Mouse (Mus musculus): Measurements from ENCODE around the gene Meis2. TPM values are rescaled to one million over a fixed set of nuclear protein-coding genes. Genes with fewer than 3 reads are reported as not detected.

Meis2 gene
- polyA plus RNA-seq, 1 experiment from 2014 or later, result 65.7 TPM

GRCm38 (mm10) chr2:115914539-115914938 is 151.1 kb downstream of the Meis2 start:
- WGBS, result 79% methylated on average over 4 of the region's 4 CpGs
- Histone ChIP-seq H3K36me3 (peaks cover 36% of the 10 kb centered on the region), H3K4me3 (no peak overlapping the region), H3K27ac (no peak overlapping the region), H3K27me3 (ENCODE audit: low read depth, poor library complexity, severe bottlenecking) (no peaks in the 10 kb centered on the region), H3K4me1 (peaks cover 12% of the 10 kb centered on the region; the same call in 1 of the 2 replicates), H3K9me3 (replicated peaks) (no peaks in the 10 kb centered on the region)
- no peak for DNase-seq (ENCODE audit: low spot score)

GRCm38 (mm10) chr2:115912948-115913529 is 152.6 kb downstream of the Meis2 start:
- H3K27ac ChIP-seq, result no peak overlapping the region
- 81% methylated on average over 7 of the region's 7 CpGs for WGBS
- H3K27me3 ChIP-seq (ENCODE audit: low read depth, poor library complexity, severe bottlenecking), result no peaks in the 10 kb centered on the region
- peaks cover 12% of the 10 kb centered on the region; the same call in 1 of the 2 replicates for H3K4me1 ChIP-seq
- no peak for DNase-seq (ENCODE audit: low spot score)
- no peaks in the 10 kb centered on the region for H3K9me3 ChIP-seq (replicated peaks)
- H3K36me3 ChIP-seq, result peaks cover 21% of the 10 kb centered on the region
- H3K4me3 ChIP-seq, result no peak overlapping the region

- Histone ChIP-seq H3K4me1 (peaks cover 12% of the 10 kb centered on the region; the same call in 1 of the 2 replicates), H3K27ac (no peak overlapping the region), H3K36me3 (peaks cover 13% of the 10 kb centered on the region; the same call in 1 of the 2 replicates), H3K27me3 (ENCODE audit: low read depth, poor library complexity, severe bottlenecking) (no peaks in the 10 kb centered on the region), H3K4me3 (no peak overlapping the region), H3K9me3 (replicated peaks) (no peaks in the 10 kb centered on the region)
- no peak for DNase-seq (ENCODE audit: low spot score)
- 92% methylated on average over 17 of the region's 17 CpGs for WGBS
Measured at GRCm38 (mm10) chr2:115911913-115912642, 153.6 kb downstream of the Meis2 start.

- Histone ChIP-seq H3K4me1 (peaks cover 3% of the 10 kb centered on the region; the same call in 1 of the 2 replicates), H3K36me3 (peaks cover 5% of the 10 kb centered on the region; the same call in 1 of the 2 replicates), H3K27ac (no peak overlapping the region), H3K9me3 (replicated peaks) (no peaks in the 10 kb centered on the region), H3K27me3 (ENCODE audit: low read depth, poor library complexity, severe bottlenecking) (no peaks in the 10 kb centered on the region), H3K4me3 (no peak overlapping the region)
- 87% methylated on average over 4 of the region's 4 CpGs for WGBS
- no peak for DNase-seq (ENCODE audit: low spot score)
Measured at GRCm38 (mm10) chr2:115910217-115910616, 155.4 kb downstream of the Meis2 start.

- Histone ChIP-seq H3K27ac (no peak overlapping the region), H3K27me3 (ENCODE audit: low read depth, poor library complexity, severe bottlenecking) (peaks cover 16% of the 10 kb centered on the region; the same call in 1 of the 2 replicates), H3K9me3 (replicated peaks) (no peaks in the 10 kb centered on the region), H3K36me3 (no peaks in the 10 kb centered on the region), H3K4me3 (no peak overlapping the region), H3K4me1 (peaks cover 31% of the 10 kb centered on the region)
- WGBS, result 94% methylated on average over 6 of the region's 6 CpGs
- DNase-seq (ENCODE audit: low spot score), result no peak
Measured at GRCm38 (mm10) chr2:115901007-115901406, 164.6 kb downstream of the Meis2 start.

GRCm38 (mm10) chr2:115897559-115897958 is 168.1 kb downstream of the Meis2 start:
- Histone ChIP-seq H3K4me3 (no peak overlapping the region), H3K27me3 (ENCODE audit: low read depth, poor library complexity, severe bottlenecking) (peaks cover 29% of the 10 kb centered on the region; the same call in 1 of the 2 replicates), H3K27ac (no peak overlapping the region), H3K9me3 (replicated peaks) (no peaks in the 10 kb centered on the region), H3K36me3 (no peaks in the 10 kb centered on the region), H3K4me1 (peaks cover 51% of the 10 kb centered on the region)
- no peak for DNase-seq (ENCODE audit: low spot score)
- WGBS, result 34% methylated on average over 5 of the region's 5 CpGs

GRCm38 (mm10) chr2:115897001-115897400 is 168.6 kb downstream of the Meis2 start:
- no peaks in the 10 kb centered on the region for H3K9me3 ChIP-seq (replicated peaks)
- H3K27me3 ChIP-seq (ENCODE audit: low read depth, poor library complexity, severe bottlenecking), result peaks cover 32% of the 10 kb centered on the region; the same call in 1 of the 2 replicates
- H3K36me3 ChIP-seq, result no peaks in the 10 kb centered on the region
- DNase-seq (ENCODE audit: low spot score), result no peak
- no peak overlapping the region for H3K4me3 ChIP-seq
- no peak overlapping the region for H3K27ac ChIP-seq
- 16% methylated on average over 2 of the region's 2 CpGs for WGBS
- peaks cover 51% of the 10 kb centered on the region for H3K4me1 ChIP-seq

GRCm38 (mm10) chr2:115895717-115896116 is 169.9 kb downstream of the Meis2 start:
- WGBS, result 97% methylated on average over 3 of the region's 3 CpGs
- Histone ChIP-seq H3K9me3 (replicated peaks) (no peaks in the 10 kb centered on the region), H3K4me3 (no peak overlapping the region), H3K27me3 (ENCODE audit: low read depth, poor library complexity, severe bottlenecking) (peaks cover 41% of the 10 kb centered on the region; the same call in 1 of the 2 replicates), H3K36me3 (0 out of 2 replicates have a peak, but pooled peaks cover under 1% of the 10 kb centered on the region), H3K4me1 (peaks cover 51% of the 10 kb centered on the region), H3K27ac (no peak overlapping the region)
- no peak for DNase-seq (ENCODE audit: low spot score)

- Histone ChIP-seq H3K4me3 (no peak overlapping the region), H3K9me3 (replicated peaks) (no peaks in the 10 kb centered on the region), H3K36me3 (0 out of 2 replicates have a peak, but pooled peaks cover 2% of the 10 kb centered on the region), H3K4me1 (peaks cover 47% of the 10 kb centered on the region), H3K27me3 (ENCODE audit: low read depth, poor library complexity, severe bottlenecking) (peaks cover 38% of the 10 kb centered on the region; the same call in 1 of the 2 replicates), H3K27ac (no peak overlapping the region)
- DNase-seq (ENCODE audit: low spot score), result no peak
- WGBS, result 76% methylated on average over 2 of the region's 2 CpGs
Measured at GRCm38 (mm10) chr2:115895256-115895655, 170.4 kb downstream of the Meis2 start.

GRCm38 (mm10) chr2:115893113-115893512 is 172.5 kb downstream of the Meis2 start:
- H3K27ac ChIP-seq, result no peak overlapping the region
- H3K27me3 ChIP-seq (ENCODE audit: low read depth, poor library complexity, severe bottlenecking), result peaks cover 35% of the 10 kb centered on the region; the same call in 1 of the 2 replicates
- WGBS, result 53% methylated on average over 6 of the region's 6 CpGs
- H3K4me3 ChIP-seq, result no peak overlapping the region
- H3K36me3 ChIP-seq, result 0 out of 2 replicates have a peak, but pooled peaks cover 2% of the 10 kb centered on the region
- DNase-seq (ENCODE audit: low spot score), result no peak
- peaks cover 44% of the 10 kb centered on the region for H3K4me1 ChIP-seq
- no peaks in the 10 kb centered on the region for H3K9me3 ChIP-seq (replicated peaks)

- DNase-seq (ENCODE audit: low spot score), result no peak
- no peak overlapping the region for H3K27ac ChIP-seq
- H3K4me3 ChIP-seq, result no peak overlapping the region
- 72% methylated on average over 2 of the region's 2 CpGs for WGBS
- peaks cover 43% of the 10 kb centered on the region; the same call in 1 of the 2 replicates for H3K27me3 ChIP-seq (ENCODE audit: low read depth, poor library complexity, severe bottlenecking)
- H3K36me3 ChIP-seq, result 0 out of 2 replicates have a peak, but pooled peaks cover 2% of the 10 kb centered on the region
- H3K9me3 ChIP-seq (replicated peaks), result no peaks in the 10 kb centered on the region
- peaks cover 41% of the 10 kb centered on the region for H3K4me1 ChIP-seq
Measured at GRCm38 (mm10) chr2:115890715-115891114, 174.9 kb downstream of the Meis2 start.

GRCm38 (mm10) chr2:115890030-115890429 is 175.6 kb downstream of the Meis2 start:
- Histone ChIP-seq H3K4me3 (no peak overlapping the region), H3K27me3 (ENCODE audit: low read depth, poor library complexity, severe bottlenecking) (peaks cover 40% of the 10 kb centered on the region; the same call in 1 of the 2 replicates), H3K9me3 (replicated peaks) (no peaks in the 10 kb centered on the region), H3K27ac (no peak overlapping the region), H3K4me1 (peaks cover 34% of the 10 kb centered on the region), H3K36me3 (0 out of 2 replicates have a peak, but pooled peaks cover 2% of the 10 kb centered on the region)
- DNase-seq (ENCODE audit: low spot score), result no peak
- 89% methylated on average over 3 of the region's 3 CpGs for WGBS

GRCm38 (mm10) chr2:115889212-115889611 is 176.4 kb downstream of the Meis2 start:
- no peak for DNase-seq (ENCODE audit: low spot score)
- Histone ChIP-seq H3K27ac (no peak overlapping the region), H3K4me1 (peaks cover 31% of the 10 kb centered on the region), H3K36me3 (0 out of 2 replicates have a peak, but pooled peaks cover 2% of the 10 kb centered on the region), H3K27me3 (ENCODE audit: low read depth, poor library complexity, severe bottlenecking) (peaks cover 39% of the 10 kb centered on the region; the same call in 1 of the 2 replicates), H3K4me3 (no peak overlapping the region), H3K9me3 (replicated peaks) (no peaks in the 10 kb centered on the region)
- 90% methylated on average over 4 of the region's 4 CpGs for WGBS

All from limb, embryonic 10.5 days (tissue).